In genomic region chr17:12371310-12371925, GRCm38 (mm10) we compare ENCODE assay signal across 8 mouse cellular contexts. TPM values are rescaled to one million over a fixed set of nuclear protein-coding genes. Genes with fewer than 3 reads are reported as not detected.
DNase-seq lines count a peak whose midpoint lies in the region; ATAC-seq and TF ChIP-seq lines count a peak whose summit lies in the region.

No protein-coding gene starts in this region.

- no peaks in the 10 kb centered on the region for H3K36me3 ChIP-seq in limb, embryonic 11.5 days (ENCODE audit: control insufficient read depth, insufficient read depth, low read length)

- no peak overlapping the region for H3K9ac ChIP-seq in limb, embryonic 11.5 days (ENCODE audit: low read length)

- TF ChIP-seq CTCF in cerebellum, adult 2 months (IDR thresholded peaks at IDR 0.05; ENCODE audit: borderline replicate concordance, insufficient read depth, low read depth, low read length): no peak

- no peaks in the 10 kb centered on the region for H3K9me3 ChIP-seq in limb, embryonic 11.5 days (ENCODE audit: control insufficient read depth, low read length)

- H3K27me3 ChIP-seq in cerebellum, adult 2 months (ENCODE audit: control insufficient read depth, insufficient read depth, low read length): no peaks in the 10 kb centered on the region
- no peaks in the 10 kb centered on the region for H3K27me3 ChIP-seq in limb, embryonic 11.5 days (ENCODE audit: control insufficient read depth, insufficient read depth, low read length)

- no peak for TF ChIP-seq POLR2A in cerebellum, adult 2 months (IDR thresholded peaks at IDR 0.05; ENCODE audit: borderline replicate concordance, insufficient read depth, low read length)

- H3K27ac ChIP-seq in cerebellum, adult 2 months (ENCODE audit: insufficient read depth, low read length): no peak overlapping the region
- H3K27ac ChIP-seq in limb, embryonic 11.5 days (replicated peaks; ENCODE audit: low read depth, low read length): no peak overlapping the region

- 27% methylated on average over 10 of the region's 10 CpGs for WGBS in cerebellum, adult 2 months
- 39% methylated on average over 10 of the region's 10 CpGs for WGBS in limb, embryonic 11.5 days

- DNase-seq in right cerebral cortex, postnatal 4 days: peak; percentile 45
- DNase-seq in right cerebral cortex, postnatal 25 days: no peak
- peak; percentile 10 to 18 for DNase-seq in cerebellum, adult 2 months
- DNase-seq in limb, embryonic 11.5 days (ENCODE audit: low spot score): peak; percentile 62
- DNase-seq in left cerebral cortex, adult 11 months (ENCODE audit: low spot score): no peak
- DNase-seq in layer of hippocampus, adult 11-12 months (ENCODE audit: low spot score): no peak

- no peak overlapping the region for H3K4me2 ChIP-seq in limb, embryonic 11.5 days (ENCODE audit: low read depth, severe bottlenecking)

- no peak overlapping the region for H3K4me3 ChIP-seq in cerebellum, adult 2 months (replicated peaks; ENCODE audit: insufficient read depth, low read depth, low read length)
- H3K4me3 ChIP-seq in limb, embryonic 11.5 days (ENCODE audit: low read depth, low read length): no peak overlapping the region

- H3K4me1 ChIP-seq in cerebellum, adult 2 months (ENCODE audit: control insufficient read depth, insufficient read depth, low read length): no peaks in the 10 kb centered on the region
- H3K4me1 ChIP-seq in limb, embryonic 11.5 days (ENCODE audit: control insufficient read depth, insufficient read depth, low read length): no peaks in the 10 kb centered on the region

- peak; percentile 67 for ATAC-seq in granulocyte monocyte progenitor cell, adult 5-6 weeks (replicated peaks; ENCODE audit: poor library complexity, severe bottlenecking)
- ATAC-seq in limb, embryonic 11.5 days (ENCODE audit: insufficient number of reproducible peaks, low FRiP score, low TSS enrichment, low read depth): no peak
- peak; percentile 10; the same call in 1 of the 2 replicates for ATAC-seq in monocyte, adult 5-6 weeks (replicated peaks; ENCODE audit: insufficient number of reproducible peaks, low FRiP score, low TSS enrichment, poor library complexity, severe bottlenecking)

RNA-seq across cellular contexts. Expression of gene Plg, which starts 7.0 kb away (rescaled TPM):
- polyA plus RNA-seq in cerebellum, adult 2 months (2012; rRNA removed): 0.24 and 0.46 TPM in 2 replicates
- total RNA-seq in granulocyte monocyte progenitor cell, adult 5-6 weeks (2014; fragmentation: Nextera tagmentation): not detected in 2 replicates
- total RNA-seq in granulocyte monocyte progenitor cell, adult 5-6 weeks (2017): not detected in 2 replicates
- polyA plus RNA-seq in limb, embryonic 11.5 days (2014; fragmentation: Nextera tagmentation; extraction: Ambion mirVana): 0.15 TPM in 1 of 2 replicates, not detected in the other
- total RNA-seq in monocyte, adult 5-6 weeks (2017): 0.58 to 1.5 TPM (median 0.85 TPM) in 3 replicates

RNA-seq across cellular contexts. Expression of gene Map3k4, which starts 52.8 kb away (rescaled TPM):
- 32.2 and 33.4 TPM in 2 replicates for polyA plus RNA-seq in cerebellum, adult 2 months (2012; rRNA removed)
- total RNA-seq in granulocyte monocyte progenitor cell, adult 5-6 weeks (2014; fragmentation: Nextera tagmentation): 9.4 and 22.7 TPM in 2 replicates
- 22.9 and 34.1 TPM in 2 replicates for total RNA-seq in granulocyte monocyte progenitor cell, adult 5-6 weeks (2017)
- 48.0 and 48.3 TPM in 2 replicates for polyA plus RNA-seq in limb, embryonic 11.5 days (2014; fragmentation: Nextera tagmentation; extraction: Ambion mirVana)
- 20.8 to 45.9 TPM (median 22.8 TPM) in 3 replicates for total RNA-seq in monocyte, adult 5-6 weeks (2017)

Comparison
In these comparisons a context has a peak if more than half of its experiments do, and no peak if none do; other contexts are left out.
1. DNase-seq: peak in right cerebral cortex, postnatal 4 days (single experiment), cerebellum, adult 2 months (2 of 2) and limb, embryonic 11.5 days (single experiment); none in right cerebral cortex, postnatal 25 days (single experiment), left cerebral cortex, adult 11 months (single experiment) and layer of hippocampus, adult 11-12 months (single experiment).